Mouse (Mus musculus) heart, adult 10 weeks (tissue): ENCODE data around the gene Tmem50b. TPM values are rescaled to one million over a fixed set of nuclear protein-coding genes. Genes with fewer than 3 reads are reported as not detected.

ENCODE experiments used
- polyA plus RNA-seq: library from polyadenylated mRNA; stranded (reverse); fragments of 350-450 nt; fragmentation: Illumina TruSeq; extraction: RNeasy Lipid Tissue Mini Kit (QIAGEN cat#74804); gene quantifications from one replicate; pipeline ENCODE4 v1.2.3, GENCODE M21; 2014; ENCODE audit warnings: low read depth, low replicate concordance

Tmem50b gene
- polyA plus RNA-seq = 52.7 TPM

GRCm38 (mm10) chr16:91597672-91598010, at the start of gene Tmem50b:
Gene Tmem50b (minus strand): TSS chr16:91597800.

GRCm38 (mm10) chr16:91646681-91647419, 49.2 kb upstream of the Tmem50b start, which contains the start of gene Gart:
Gene Gart (minus strand): TSS chr16:91646952.

GRCm38 (mm10) chr16:91618511-91619501, 21.2 kb upstream of the Tmem50b start, which contains the start of gene Dnajc28:
Gene Dnajc28 (minus strand): TSS chr16:91619026.

GRCm38 (mm10) chr16:91546836-91547741, 50.5 kb downstream of the Tmem50b start, which contains the start of gene Ifngr2:
Gene Ifngr2 (plus strand): TSS chr16:91547072.

Other genes with a start within 250 kb of the Tmem50b start
- 40.2 TPM for gene Ifnar2, start 225.0 kb downstream of the Tmem50b start, polyA plus RNA-seq
- not detected for gene Gm21970, start 206.1 kb downstream of the Tmem50b start, polyA plus RNA-seq
- 179 TPM for gene Il10rb, start 191.6 kb downstream of the Tmem50b start, polyA plus RNA-seq
- 17.7 TPM for gene Ifnar1, start 112.6 kb downstream of the Tmem50b start, polyA plus RNA-seq
- 116 TPM for gene Ifngr2, start 50.7 kb downstream of the Tmem50b start, polyA plus RNA-seq
- 41.2 TPM for gene Dnajc28, start 21.2 kb upstream of the Tmem50b start, polyA plus RNA-seq
- 48.6 TPM for gene Gart, start 49.2 kb upstream of the Tmem50b start, polyA plus RNA-seq
- 269 TPM for gene Son, start 49.7 kb upstream of the Tmem50b start, polyA plus RNA-seq
- 9.6 TPM for gene Donson, start 91.0 kb upstream of the Tmem50b start, polyA plus RNA-seq
- gene Cryzl1, start 131.2 kb upstream of the Tmem50b start, polyA plus RNA-seq = 35.5 TPM
- 37.1 TPM for gene Itsn1, start 131.5 kb upstream of the Tmem50b start, polyA plus RNA-seq